Mouse (Mus musculus) hematopoietic stem cell, adult 5-6 weeks (primary cell): Measurements from ENCODE around the gene Mcu. TPM values are rescaled to one million over a fixed set of nuclear protein-coding genes. Genes with fewer than 3 reads are reported as not detected.

Experiments
- ATAC-seq, 2 experiments: fragments of 125-278 bp in 1 of 2; replicated peaks in 1 of 2; 2 replicates each; pipeline ENCODE4 v1.8.0; 2016 to 2017; ENCODE audit warnings: inconsistent platforms in 2 of 2, mild to moderate bottlenecking in 2 of 2, moderate number of reproducible peaks in 2 of 2, low read depth in 1 of 2, moderate TSS enrichment in 1 of 2; ENCODE audit not compliant: low FRiP score in 2 of 2, poor library complexity in 2 of 2, severe bottlenecking in 2 of 2, insufficient read depth in 1 of 2, low TSS enrichment in 1 of 2
- total RNA-seq: library from RNA; stranded (forward); fragments of 172-1452, 232-1000 nt; gene quantifications from 2 replicates; pipeline ENCODE4 v1.2.3, GENCODE M21; 2017

Gene Mcu
- total RNA-seq, 1 experiment from 2014 or later: 26.9 TPM

- no peak for ATAC-seq
Observed at GRCm38 (mm10) chr10:59617776-59618175, 1.3 kb upstream of the Mcu start.

GRCm38 (mm10) chr10:59615981-59616520 is 441 bp downstream of the Mcu start, which contains the start of gene Gm10322:
Gene Gm10322, plus strand, starts transcription at chr10:59616063.
- ATAC-seq: peak; percentile 8 to 39; a peak in 2 of 4 replicates

- ATAC-seq: no peak
Observed at GRCm38 (mm10) chr10:59615411-59615810, 1.1 kb downstream of the Mcu start.

GRCm38 (mm10) chr10:59614141-59614540 is 2.4 kb downstream of the Mcu start:
- no peak for ATAC-seq

GRCm38 (mm10) chr10:59613276-59613675 is 3.2 kb downstream of the Mcu start:
- ATAC-seq: no peak; a peak in 1 of 4 replicates

GRCm38 (mm10) chr10:59604879-59605464 is 11.5 kb downstream of the Mcu start:
- ATAC-seq: no peak

GRCm38 (mm10) chr10:59603843-59604242 is 12.6 kb downstream of the Mcu start:
- no peak for ATAC-seq

GRCm38 (mm10) chr10:59602891-59603290 is 13.6 kb downstream of the Mcu start:
- ATAC-seq: no peak

- ATAC-seq: no peak
Observed at GRCm38 (mm10) chr10:59602043-59602442, 14.4 kb downstream of the Mcu start.

- ATAC-seq: no peak
Observed at GRCm38 (mm10) chr10:59600516-59600915, 16.0 kb downstream of the Mcu start.

- ATAC-seq: 0 out of 4 replicates have a peak, but pooled peaks have one; percentile 43
Observed at GRCm38 (mm10) chr10:59593826-59594570, 22.5 kb downstream of the Mcu start.

- no peak for ATAC-seq
Observed at GRCm38 (mm10) chr10:59590606-59591005, 25.9 kb downstream of the Mcu start.

GRCm38 (mm10) chr10:59589856-59590255 is 26.6 kb downstream of the Mcu start:
- peak; percentile 50 to 69 for ATAC-seq

- peak; percentile 86 to 94 for ATAC-seq
Observed at GRCm38 (mm10) chr10:59589420-59589819, 27.1 kb downstream of the Mcu start.

- no peak for ATAC-seq
Observed at GRCm38 (mm10) chr10:59588135-59588534, 28.4 kb downstream of the Mcu start.

GRCm38 (mm10) chr10:59586821-59587220 is 29.7 kb downstream of the Mcu start:
- ATAC-seq: no peak

GRCm38 (mm10) chr10:59585621-59586020 is 30.9 kb downstream of the Mcu start:
- no peak for ATAC-seq

GRCm38 (mm10) chr10:59581826-59582543 is 34.5 kb downstream of the Mcu start:
- no peak for ATAC-seq
